Mouse (Mus musculus): Measurements from ENCODE around the gene Smim20. TPM values are rescaled to one million over a fixed set of nuclear protein-coding genes. Genes with fewer than 3 reads are reported as not detected.

Smim20 gene
- polyA plus RNA-seq, 1 experiment: 32.2 TPM

DNA sequence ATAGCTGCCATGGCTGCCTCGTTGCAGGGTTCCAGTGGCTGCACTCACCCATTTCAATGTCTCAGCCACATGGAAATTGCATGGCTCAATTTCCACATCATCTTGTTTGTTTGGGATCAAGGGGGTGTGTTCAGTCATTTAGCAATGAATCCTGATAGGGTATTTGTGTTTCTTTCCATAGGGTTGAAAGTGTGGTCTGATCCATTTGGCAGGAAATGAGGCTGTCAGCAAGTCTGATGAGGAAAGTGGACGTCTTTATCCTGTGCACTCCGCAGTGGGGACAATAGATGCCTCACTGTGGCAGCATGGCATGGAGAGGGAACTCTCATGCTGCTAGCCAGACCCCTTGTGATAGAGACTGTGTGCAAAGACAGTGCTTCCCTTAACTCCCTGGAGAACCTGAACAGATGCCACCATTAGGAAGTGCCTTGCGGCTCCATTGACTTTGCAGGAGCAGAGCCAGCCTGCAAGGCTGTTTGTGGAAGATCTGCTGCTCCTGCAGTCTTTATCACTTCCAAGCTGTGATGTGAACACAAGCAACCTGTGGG, 10.9 kb downstream of the Smim20 start:
- TF ChIP-seq GATA1 (IDR thresholded peaks at IDR 0.05; ENCODE audit: low read length): no peak

DNA sequence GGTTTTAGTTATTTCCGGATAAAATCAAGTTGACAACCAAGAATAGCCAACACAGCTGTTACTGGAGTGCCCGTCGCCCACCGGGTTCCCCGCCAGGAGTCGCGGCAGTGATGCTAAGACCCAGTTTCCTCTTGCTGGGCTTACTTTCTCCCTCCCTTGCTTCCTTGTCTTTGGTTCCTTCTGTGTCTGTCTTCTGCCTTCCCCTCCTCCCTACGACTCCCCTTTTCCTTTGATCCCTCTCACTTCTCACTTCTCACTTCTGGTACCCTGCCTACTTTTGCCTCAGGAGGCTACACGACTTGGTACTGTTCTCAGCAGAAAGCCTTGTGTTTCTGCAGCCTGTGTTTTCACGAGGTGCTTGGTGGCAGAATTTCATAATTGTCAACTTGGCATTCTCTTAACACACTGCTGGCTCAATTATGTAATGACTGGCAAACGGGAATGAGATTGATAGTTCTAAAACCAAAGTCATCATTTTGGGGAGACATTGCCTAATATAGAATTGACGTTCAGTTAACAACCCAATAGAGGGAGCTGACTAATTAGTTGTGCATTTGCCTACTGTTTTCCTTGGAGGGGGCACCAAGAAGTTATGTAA, 12.4 kb downstream of the Smim20 start:
- TF ChIP-seq GATA1 (IDR thresholded peaks at IDR 0.05; ENCODE audit: low read length): no peak

DNA sequence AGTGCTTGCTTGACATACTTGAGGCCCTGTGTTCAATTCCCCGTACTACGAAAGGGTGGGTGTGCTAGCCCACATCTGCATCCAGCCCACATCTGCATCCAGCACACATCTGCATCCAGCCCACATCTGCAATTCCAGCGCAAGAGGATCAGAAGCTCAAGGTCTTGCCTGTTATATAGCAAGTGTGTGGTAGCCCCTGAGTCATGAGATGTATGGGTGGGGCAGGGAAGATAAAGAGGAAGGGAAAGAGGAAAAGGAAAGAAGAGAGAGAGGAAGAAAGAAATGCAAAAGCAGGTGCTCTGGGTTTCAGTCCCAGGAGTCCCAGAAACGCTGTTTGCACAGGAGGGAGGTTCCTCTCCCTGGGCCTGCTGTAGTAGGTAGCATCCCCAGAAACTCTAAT, 15.6 kb downstream of the Smim20 start:
- TF ChIP-seq GATA1 (IDR thresholded peaks at IDR 0.05; ENCODE audit: low read length): no peak

DNA sequence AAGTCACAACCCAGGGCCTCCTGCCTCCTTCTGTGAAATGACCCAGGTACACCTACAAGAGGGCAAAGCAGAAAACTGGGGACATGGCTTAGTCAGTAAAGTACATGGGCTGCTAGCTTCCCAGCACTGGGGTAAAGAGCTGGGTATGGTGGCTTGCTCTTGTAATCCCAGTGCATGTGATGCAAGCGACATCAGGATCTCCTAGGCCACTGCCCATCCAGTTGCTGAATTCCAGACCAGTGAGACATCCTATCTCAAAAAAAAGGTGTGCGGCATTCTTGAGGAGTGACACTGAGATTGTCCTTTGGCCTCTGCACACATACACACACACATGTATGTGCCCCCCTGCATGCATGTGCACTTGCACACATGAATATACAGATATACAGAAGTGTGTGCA, 19.5 kb downstream of the Smim20 start:
- no peak for TF ChIP-seq GATA1 (IDR thresholded peaks at IDR 0.05; ENCODE audit: low read length)

DNA sequence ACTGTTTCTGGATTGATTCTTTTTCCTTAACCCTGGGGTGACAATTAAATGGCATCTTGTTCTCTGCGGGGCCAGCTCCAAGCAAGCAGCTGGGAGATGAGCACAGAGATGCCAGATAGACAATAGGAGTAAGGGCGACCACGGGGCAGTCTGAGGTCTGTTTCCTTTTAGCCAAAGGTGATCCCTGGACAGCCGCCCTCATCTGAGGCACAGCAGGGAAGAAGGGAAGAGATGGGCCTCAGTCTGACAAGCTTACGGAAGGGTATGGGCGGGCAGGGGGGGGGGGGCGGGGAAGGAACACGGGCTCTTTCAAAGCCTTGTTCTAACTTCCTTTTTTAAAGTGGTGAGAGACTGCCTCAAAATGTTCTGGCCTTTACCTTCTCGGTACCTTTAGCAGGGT, 22.6 kb downstream of the Smim20 start:
- no peak for TF ChIP-seq GATA1 (IDR thresholded peaks at IDR 0.05; ENCODE audit: low read length)

DNA sequence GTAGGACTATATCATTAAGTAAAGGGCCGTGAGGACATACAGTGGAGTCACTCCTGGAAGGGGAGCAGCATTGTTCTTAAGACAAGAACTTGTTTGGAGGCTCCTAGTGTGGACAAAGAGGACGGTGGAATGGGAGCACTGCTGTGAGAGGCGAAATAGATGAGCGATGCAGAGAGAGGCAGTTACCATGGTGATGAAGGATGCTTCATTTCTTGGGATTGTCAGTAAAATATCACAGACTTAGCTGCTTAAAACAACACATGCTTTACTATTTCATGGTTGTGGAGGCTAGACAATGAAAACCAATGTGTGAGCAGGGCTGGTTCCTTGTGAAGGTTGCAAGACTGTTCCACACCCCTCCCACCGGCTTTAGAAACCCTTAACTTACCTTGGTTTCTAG, 27.7 kb downstream of the Smim20 start:
- TF ChIP-seq GATA1 (IDR thresholded peaks at IDR 0.05; ENCODE audit: low read length): no peak

DNA sequence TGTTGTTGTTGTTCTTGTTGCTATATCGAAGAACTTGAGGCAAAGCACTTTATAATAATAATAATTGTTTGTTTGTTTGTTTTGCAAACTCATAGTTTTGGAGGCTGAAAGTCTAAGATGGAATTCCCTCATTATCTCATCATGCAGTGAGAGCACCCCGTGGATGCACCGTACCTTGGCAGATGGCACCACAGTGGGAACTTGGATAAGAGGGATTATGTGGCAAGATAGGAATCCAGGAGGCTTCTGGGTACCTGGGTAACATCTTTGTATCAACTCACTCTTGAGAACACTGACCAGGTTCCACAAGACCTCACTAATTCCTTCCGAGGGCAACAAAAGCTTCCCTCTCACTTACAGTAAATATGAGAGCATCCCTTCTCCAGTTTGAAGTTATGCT, 30.1 kb downstream of the Smim20 start:
- no peak for TF ChIP-seq GATA1 (IDR thresholded peaks at IDR 0.05; ENCODE audit: low read length)

DNA sequence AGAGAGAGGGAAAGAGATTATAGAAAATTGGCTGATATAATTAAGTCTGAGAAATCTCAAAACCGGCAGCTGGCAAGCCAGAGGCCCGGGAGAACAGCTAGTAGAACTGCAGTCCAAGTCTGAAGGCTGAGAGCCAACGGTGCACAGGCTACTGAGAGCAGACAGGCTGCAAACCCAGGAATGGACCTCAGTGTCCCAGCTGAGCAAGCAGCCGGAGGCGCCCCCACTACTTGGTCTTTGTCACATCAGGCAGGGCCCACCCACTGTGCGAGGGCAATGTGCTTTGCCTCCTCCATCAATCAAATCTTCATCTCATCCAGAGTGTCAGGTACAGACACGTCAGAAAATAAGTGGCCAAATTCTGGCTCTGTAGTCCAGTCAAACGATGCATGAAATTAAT, 34.6 kb downstream of the Smim20 start:
- TF ChIP-seq GATA1 (IDR thresholded peaks at IDR 0.05; ENCODE audit: low read length): no peak

DNA sequence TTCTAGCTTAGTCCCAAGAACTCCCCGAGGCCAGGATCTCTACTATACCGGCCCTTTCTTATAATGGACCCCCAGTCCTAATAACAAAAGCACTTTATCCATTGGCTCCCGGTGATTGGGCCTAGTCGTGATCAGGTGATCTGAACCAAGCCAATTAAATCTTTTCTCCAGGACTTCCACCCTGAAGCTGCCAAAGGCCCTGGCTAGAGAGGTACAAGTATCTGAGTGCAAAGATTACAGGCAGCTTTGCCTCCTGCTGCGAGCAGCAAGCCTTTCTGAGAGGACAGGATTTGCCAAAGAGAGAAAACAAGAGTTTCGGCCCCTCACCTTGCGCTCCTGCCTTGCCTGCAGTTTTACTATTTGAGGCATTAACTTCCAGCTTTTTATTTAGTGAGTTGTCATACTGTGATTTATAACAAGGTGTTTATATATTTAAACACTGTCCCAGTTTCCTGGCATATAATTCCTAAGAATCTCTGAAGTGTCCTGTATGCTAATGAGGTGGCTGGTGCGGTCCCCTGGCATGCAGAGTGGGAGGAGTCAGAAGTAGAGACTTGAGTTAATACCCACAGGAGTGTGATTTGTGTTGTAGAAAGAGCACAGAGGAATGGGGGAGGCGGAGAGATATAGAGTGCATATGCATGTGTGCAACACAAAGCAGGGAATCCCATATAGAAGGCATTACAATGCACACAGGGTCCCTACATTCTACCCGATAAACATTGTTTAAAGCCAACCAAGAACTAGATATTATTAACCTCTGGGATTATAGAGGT, 36.2 kb downstream of the Smim20 start:
- no peak for TF ChIP-seq GATA1 (IDR thresholded peaks at IDR 0.05; ENCODE audit: low read length)

DNA sequence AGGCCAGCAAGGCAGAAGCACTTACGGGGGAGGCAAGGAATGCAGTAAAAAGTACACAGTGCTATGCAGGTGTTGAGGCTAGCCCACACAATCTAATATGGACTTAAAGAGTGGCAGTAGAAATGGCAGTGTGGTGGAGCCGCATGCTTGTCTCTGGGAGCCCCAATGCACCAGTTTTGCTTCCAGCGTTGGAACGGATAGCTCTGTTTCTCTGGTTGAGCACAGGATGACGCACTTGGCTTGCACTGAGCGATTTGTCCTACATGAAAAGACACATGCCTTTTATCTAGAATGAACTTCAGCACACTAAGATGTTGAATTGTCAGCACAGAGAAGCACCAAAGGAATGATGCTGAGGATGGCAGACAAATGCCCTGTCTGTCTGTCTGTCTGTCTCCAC, 37.1 kb downstream of the Smim20 start:
- no peak for TF ChIP-seq GATA1 (IDR thresholded peaks at IDR 0.05; ENCODE audit: low read length)

DNA sequence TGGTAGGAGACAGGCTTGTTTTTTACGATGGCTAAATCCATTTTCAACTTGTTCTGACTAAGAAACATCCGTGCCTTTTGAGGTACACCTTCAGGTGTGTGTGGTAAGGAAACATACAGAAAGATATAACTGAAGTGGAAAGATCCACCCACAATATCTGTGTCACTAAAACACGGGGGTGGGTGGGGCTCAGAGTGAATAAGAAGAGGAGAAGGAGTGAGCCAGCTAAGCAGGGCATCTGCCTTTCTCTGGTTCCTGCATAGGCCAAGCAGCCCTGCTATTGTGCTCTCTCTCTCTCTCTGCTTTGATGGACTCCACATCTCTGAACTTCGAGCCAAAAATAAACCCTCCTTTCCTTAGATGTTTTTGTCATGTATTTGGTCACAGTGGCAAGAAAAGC, 38.1 kb downstream of the Smim20 start:
- TF ChIP-seq GATA1 (IDR thresholded peaks at IDR 0.05; ENCODE audit: low read length): no peak

DNA sequence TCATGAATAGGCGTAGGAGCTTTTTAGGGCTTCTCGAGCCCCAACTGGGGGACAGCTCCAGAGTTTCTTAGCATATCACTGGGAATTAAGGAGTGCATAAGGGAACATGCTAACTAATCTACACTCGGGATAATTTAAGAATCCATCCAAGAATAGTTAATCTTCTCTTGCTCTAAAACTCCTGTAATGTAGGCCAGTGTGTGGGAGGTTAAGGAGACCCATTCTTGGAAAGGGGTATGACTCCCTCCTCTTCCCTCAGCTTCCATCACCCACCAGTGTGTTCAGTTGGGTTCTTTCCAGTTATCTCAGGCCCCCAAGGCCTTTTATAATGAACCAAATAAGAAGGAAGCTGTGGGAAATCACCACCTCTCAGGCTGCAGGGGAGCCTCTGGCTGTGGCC, 40.0 kb downstream of the Smim20 start:
- TF ChIP-seq GATA1 (IDR thresholded peaks at IDR 0.05; ENCODE audit: low read length): no peak

DNA sequence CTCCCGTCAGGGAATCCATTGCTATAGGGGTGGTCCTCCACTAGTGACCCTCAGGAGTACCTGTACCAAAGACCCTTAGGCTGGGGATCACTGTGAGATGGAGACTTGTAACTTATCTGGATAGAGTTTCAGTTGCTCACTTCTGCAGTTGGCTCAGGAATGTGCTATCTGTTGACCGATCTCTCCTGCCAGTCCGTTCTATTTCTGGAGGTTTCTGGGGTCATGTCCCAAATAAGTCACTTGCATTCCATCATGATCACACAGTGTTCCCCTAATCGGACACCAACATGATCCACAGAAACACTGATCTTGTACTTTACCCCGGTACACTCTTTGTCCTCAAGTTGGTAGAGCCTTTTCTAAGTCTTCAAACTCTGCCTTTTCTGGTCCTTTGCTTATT, 40.6 kb downstream of the Smim20 start:
- no peak for TF ChIP-seq GATA1 (IDR thresholded peaks at IDR 0.05; ENCODE audit: low read length)

DNA sequence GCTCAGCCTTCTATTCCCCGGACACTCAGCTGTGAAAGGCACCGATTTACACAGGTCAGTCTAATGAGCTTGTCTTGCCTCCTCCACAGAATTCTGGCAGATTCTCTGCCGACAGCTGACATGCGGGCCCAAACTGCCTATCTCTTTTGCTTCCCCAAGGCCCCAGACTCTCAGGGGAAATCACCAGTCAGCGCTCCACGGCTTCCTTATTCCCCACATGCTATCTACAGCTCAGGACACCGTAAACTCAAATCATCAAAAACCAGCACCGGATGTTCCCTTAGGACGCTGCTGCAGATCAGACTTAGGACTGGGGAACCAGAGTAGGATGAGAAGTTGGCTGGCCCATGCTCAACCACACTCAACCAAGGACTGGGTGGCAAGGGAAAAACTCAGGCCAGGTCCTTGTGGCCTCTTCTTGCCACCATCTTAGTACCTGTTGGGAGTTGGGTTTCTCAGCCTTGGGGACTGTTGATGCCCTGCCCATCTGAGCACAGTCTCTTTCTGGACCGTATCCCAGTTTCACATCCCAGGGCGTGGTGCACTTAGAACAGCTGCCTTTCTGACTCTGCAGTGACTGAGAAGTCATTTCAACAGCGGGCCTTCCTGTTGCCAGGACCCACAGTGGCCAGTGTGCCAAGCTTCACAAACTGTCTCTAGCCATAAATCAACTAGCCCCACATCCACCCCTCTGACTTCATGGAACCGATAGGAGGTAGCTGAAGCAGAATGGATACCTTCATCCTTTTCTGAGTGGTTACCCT, 47.7 kb downstream of the Smim20 start:
- TF ChIP-seq GATA1 (IDR thresholded peaks at IDR 0.05; ENCODE audit: low read length): no peak

DNA sequence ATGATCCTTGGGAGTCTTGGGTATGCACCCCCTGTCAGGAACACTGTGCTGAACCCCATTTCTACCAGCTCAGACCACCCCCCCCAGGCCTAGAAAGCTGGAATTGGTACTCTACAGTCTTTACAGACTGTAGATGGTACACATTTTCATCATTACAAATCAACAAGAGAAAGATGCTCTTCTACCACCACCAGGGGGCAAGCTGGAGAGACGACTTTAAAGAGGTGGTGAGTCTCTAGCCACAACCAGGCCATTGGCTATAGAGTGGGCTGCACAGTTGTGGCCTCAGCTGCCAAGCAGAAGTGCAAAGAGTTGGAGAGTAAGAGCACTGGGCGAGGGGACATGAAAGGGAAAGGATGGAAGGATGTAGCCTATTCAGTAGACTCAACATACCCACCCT, 48.9 kb downstream of the Smim20 start:
- no peak for TF ChIP-seq GATA1 (IDR thresholded peaks at IDR 0.05; ENCODE audit: low read length)

DNA sequence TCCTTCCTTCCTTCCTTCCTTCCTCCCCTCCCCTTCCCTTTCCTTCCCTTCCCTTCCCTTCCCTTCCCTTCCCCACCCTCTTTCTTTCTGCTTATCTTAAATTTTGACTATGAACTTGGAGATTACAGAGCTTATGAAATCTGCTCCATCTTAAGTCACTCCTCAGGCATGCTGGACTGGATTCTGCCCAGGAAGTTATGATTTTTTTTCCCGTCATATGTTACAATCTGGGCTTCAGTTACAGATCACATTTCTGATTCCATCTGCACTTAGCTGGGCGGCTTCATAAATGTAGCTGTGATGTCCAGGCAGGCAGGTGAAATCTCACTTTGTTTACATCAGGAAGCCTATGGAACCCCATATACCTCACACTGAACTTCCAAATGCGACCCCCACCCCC, 50.5 kb downstream of the Smim20 start:
- no peak for TF ChIP-seq GATA1 (IDR thresholded peaks at IDR 0.05; ENCODE audit: low read length)

Data from G1E-ER4 (cell line).